Mouse (Mus musculus) adipocyte (in vitro differentiated cells): ENCODE results near the gene Il1rl2.
"Not testable (repeated sequence)": the region's sequence is repeated elsewhere in the genome, so short reads cannot be mapped to it uniquely, and the experiment has no call there.

Experiments used
- DNase-seq: peaks from one replicate; pipeline ENCODE4 v3.0.0-alpha.2; 2016; ENCODE audit warnings: low spot score

Gene Il1rl2

GRCm38 (mm10) chr1:40324457-40324856 lies at the start of gene Il1rl2:
Gene Il1rl2 (plus strand): TSS chr1:40324610.
- peak; percentile 81 for DNase-seq

GRCm38 (mm10) chr1:40275285-40276013 lies 49.0 kb upstream of the Il1rl2 start:
- DNase-seq = no peak

DNA sequence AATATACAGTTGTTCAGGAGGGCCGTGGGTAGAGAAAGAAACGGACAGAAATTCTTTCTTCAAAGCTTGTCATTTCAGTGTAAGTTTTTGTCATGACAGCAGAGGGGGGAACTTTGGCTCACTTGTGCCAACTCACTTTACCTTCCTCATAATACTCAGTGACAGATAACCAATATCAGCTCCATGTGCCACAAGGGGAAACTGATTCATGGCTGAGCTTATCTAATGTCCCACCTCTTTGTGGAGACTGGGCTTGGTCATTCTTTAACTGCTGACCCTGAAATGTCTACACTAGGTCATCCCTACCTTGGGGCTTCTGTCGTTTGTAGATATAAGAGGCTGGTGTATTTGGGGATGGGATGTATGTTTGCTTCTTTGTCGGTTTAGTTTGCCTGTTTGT lies 46.5 kb upstream of the Il1rl2 start:
- no peak for DNase-seq

- DNase-seq = no peak
These were observed 45.7 kb upstream of the Il1rl2 start for GRCm38 (mm10) chr1:40278720-40279119.

DNA sequence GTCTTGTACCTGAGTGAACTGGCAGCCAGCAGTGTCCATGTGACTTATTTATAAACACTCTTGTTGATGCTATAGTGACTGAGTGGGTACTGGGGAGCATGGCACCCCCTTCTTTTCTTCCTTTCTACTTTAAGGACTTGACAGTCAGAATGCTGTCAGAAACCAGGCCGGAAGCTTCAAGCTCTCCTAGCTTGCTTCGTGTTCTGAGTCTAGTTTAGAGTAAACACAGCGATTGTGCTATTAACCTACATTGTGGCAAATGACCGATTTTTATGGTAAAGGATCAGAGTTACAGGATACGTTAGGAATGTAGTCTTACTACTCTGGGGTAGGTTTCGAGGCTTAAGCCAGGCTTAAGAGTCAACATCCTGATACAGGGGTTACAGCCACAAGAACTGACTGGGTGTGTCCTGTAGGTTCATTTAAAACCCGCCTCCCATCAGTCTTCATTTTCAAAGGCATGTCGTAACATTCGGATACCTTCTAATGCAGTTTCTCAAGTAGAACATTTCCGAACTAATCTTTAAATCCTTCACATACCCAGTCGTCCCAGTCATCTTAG lies 45.1 kb upstream of the Il1rl2 start:
- no peak for DNase-seq

- no peak for DNase-seq
These were observed 42.5 kb upstream of the Il1rl2 start for GRCm38 (mm10) chr1:40281950-40282349.

GRCm38 (mm10) chr1:40282394-40282793 lies 42.0 kb upstream of the Il1rl2 start:
- no peak for DNase-seq

DNA sequence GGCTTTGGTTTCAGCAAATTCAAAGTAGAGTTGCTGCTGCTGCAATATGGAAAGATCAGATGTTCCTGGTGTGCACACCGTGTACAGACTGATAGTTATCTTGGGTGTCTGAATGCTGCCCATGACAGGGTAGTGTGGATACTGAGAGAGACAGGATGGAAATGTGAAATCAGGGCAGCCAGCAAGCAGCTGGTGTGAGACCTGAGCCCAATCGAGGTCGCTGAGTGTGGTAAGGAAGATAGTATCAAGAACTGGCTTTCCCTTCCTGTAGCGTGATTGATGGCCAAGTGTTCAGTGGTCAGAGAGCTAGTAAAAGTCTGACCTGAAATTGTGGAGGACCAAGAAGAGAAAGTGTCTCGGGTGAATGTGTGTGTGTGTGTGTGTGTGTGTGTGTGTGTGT lies 40.4 kb upstream of the Il1rl2 start:
- no peak for DNase-seq

GRCm38 (mm10) chr1:40290489-40291255 lies 33.7 kb upstream of the Il1rl2 start:
- no peak for DNase-seq

GRCm38 (mm10) chr1:40292231-40292630 lies 32.2 kb upstream of the Il1rl2 start:
- no peak for DNase-seq

- no peak for DNase-seq
These were observed 30.5 kb upstream of the Il1rl2 start for GRCm38 (mm10) chr1:40293891-40294290.

GRCm38 (mm10) chr1:40294824-40295223 lies 29.6 kb upstream of the Il1rl2 start:
- no peak for DNase-seq

DNA sequence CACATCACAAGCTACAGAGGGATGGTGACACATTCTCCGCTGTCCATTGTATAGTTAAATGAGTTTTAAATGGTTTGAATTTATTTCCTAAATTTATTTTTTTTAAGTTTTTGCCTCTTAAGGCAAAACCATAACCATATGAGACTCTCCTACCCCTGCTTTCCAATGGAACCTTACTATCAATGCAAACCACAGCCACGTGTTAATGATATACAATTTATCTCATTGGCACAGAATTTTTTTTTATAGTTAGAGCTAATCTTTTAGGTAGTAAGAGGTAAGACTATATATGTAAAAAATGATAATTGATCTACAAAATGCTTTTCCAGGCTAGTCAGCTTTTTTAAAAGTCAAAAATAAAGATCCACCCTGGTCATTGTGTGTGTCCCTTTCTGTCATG lies 26.4 kb upstream of the Il1rl2 start:
- no peak for DNase-seq

GRCm38 (mm10) chr1:40303179-40303866 lies 21.1 kb upstream of the Il1rl2 start:
- DNase-seq = no peak

- not testable (repeated sequence) for DNase-seq
These were observed 20.1 kb upstream of the Il1rl2 start for GRCm38 (mm10) chr1:40304321-40304720.

DNA sequence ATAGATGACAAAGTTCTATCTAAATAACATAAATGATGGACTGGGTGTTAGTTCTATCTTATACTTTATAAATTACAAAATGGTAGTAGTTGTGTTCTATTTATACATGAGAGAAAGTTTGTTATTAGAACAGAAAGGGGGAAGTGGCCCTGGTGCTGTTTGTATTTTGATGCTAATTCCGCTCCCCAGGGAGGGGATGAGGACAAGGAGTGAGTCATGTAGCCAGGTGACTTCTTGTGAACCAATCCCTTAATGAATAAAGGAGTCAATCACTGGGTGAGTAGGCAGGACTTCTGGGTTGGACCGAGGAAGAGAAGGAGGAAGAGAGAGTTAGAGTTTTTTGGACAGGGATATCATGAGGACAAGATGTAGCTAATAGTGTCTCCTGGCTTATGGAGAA lies 18.3 kb upstream of the Il1rl2 start:
- DNase-seq = no peak

DNA sequence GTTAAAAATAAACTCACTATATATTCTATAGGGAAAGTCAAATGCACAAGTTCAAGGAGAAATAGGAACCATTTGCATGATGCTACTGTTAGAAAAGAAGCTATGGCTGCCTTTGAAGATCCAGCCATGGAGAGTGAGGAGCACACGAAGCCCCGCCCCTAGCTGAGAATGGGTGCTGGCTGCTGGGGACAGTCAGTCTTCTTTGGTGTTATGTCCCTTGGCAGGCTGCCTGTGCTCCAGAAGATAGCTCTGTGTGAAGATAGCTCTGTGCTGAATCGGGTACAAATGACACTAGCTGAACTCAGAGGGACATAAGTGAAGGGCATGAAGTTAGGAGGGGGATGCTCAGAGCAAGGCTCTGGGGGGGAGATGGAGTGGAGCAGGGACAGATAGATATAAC lies 13.3 kb upstream of the Il1rl2 start:
- DNase-seq = no peak

- no peak for DNase-seq
These were observed 12.8 kb upstream of the Il1rl2 start for GRCm38 (mm10) chr1:40311625-40312024.

GRCm38 (mm10) chr1:40314016-40314415 lies 10.4 kb upstream of the Il1rl2 start:
- DNase-seq = no peak

DNA sequence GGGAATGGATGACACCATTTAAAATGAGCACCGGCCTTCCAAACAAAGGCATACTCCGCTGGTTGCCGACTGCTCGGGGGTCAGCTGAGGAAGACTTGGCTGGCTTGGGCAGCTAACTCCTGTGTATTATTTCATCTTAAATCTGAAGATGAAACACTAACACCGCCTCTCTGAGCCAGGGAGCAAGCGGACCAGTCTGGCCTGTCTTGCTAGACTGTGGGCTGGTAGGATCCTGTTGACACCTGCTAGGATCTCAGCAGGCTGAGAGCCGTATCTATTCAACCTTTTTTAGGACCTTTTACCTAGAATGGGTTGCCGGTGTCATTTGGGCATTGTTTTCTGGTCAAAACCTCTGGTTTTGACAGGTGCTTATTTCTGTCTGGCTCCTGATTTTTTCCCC lies 6.8 kb upstream of the Il1rl2 start:
- DNase-seq = no peak

GRCm38 (mm10) chr1:40321824-40322223 lies 2.6 kb upstream of the Il1rl2 start:
- DNase-seq = no peak

DNA sequence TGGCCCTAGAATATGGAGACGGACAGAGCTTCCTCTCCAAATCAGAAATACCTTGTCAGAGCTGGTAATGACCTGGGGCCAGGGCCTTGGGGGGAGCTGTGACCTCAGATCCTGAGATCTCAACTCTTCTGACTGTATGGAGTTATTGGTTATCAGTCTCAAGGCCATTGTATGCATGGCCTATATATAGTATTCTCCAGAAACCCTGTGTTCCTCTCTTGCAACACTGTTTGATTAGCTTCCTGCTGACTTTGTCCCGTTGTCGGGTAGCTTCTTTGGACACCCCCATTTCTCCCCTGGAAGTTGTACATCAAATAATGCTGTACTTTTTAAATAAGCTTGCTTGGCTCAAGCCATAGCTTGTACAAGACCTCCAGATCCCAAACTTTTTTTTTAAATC lies 1.9 kb upstream of the Il1rl2 start:
- DNase-seq = no peak
